15 mouse cellular contexts compared by ENCODE assay signal in the genomic region with DNA sequence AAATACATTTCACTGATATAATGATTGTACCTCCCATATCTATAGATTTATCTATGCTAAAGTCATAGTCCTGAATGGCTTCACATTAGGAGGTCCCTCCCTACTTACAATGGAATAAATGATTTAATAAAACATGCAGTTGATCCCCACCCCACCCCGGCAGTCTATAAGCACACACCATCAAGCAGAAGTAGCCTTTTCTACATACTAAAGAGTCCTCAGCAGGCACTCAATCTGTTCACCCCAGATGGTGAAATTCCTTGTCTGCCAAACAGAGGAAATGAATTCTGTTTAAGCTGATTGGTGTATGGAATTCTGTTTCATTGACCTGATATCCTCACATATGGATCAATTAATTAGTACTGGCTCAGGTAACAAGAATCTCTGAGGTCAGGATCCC.
DNase-seq lines count a peak whose midpoint lies in the region; ATAC-seq lines count a peak whose summit lies in the region.
"Had no signal": no experiment of that assay in that cellular context is flagged by ENCODE, and none has a peak within 500 bp of the region (broad histone marks: within the 10 kb centered on the region; RNA-seq: fewer than 3 reads in every experiment).

No protein-coding gene starts in this region.

- ATAC-seq in cerebellum, adult (ENCODE audit: insufficient number of reproducible peaks, low FRiP score, low TSS enrichment), result no peak
- ATAC-seq: midbrain, embryonic 13.5 days had no signal

- peak; percentile 36 for DNase-seq in cerebellum, adult 11-12 months
- DNase-seq in retina, embryonic 14.5 days (ENCODE audit: low spot score), result peak; percentile 28
- DNase-seq in retina, postnatal 1 day, result no peak
- DNase-seq in cerebellum, postnatal 10 days, result peak; percentile 59 to 60
- peak; percentile 43 for DNase-seq in layer of hippocampus, adult 9-11 months
- no peak for DNase-seq in lung, postnatal 36 days
- DNase-seq in urinary bladder, postnatal 36 days (ENCODE audit: low spot score in 2 of 2), result no peak
- DNase-seq: adrenal gland, postnatal 36 days; gastrocnemius, postnatal 10 days; heart, postnatal 10 days; kidney, adult 11 months; kidney, postnatal 36 days; thymus, adult 2 months had no signal

Comparison
In these comparisons a context has a peak if more than half of its experiments do, and no peak if none do; other contexts are left out.
1. DNase-seq: peak in cerebellum, adult 11-12 months (single experiment), retina, embryonic 14.5 days (single experiment), cerebellum, postnatal 10 days (2 of 2) and layer of hippocampus, adult 9-11 months (single experiment); none in retina, postnatal 1 day (single experiment), lung, postnatal 36 days (single experiment) and urinary bladder, postnatal 36 days (0 of 2).